Mouse (Mus musculus) stomach, embryonic 16.5 days (tissue): ENCODE data around the gene Tmem95. TPM values are rescaled to one million over a fixed set of nuclear protein-coding genes. Genes with fewer than 3 reads are reported as not detected.

Experiments
- ATAC-seq: fragments of 200-750 bp; cut with Nextera tagmentation; 2 replicates; pipeline ENCODE4 v1.8.0; 2017; ENCODE audit warnings: moderate number of reproducible peaks, moderate TSS enrichment; ENCODE audit not compliant: insufficient read depth, low FRiP score
- H3K27ac ChIP-seq: fragments of 300-500 bp; sonication (generic); 2 replicates; pipeline ENCODE4 v1.5.1; 2014; ENCODE audit warnings: low read length
- H3K27me3 ChIP-seq: fragments of 300-500 bp; sonication (generic); 2 replicates; pipeline ENCODE4 v1.6.1; 2014; ENCODE audit warnings: low read length, control low read depth, mixed read lengths; ENCODE audit not compliant: control insufficient read depth, insufficient read depth
- H3K36me3 ChIP-seq: fragments of 300-500 bp; sonication (generic); 2 replicates; pipeline ENCODE4 v1.6.1; 2014; ENCODE audit warnings: low read length; ENCODE audit not compliant: control insufficient read depth, insufficient read depth
- H3K4me1 ChIP-seq: fragments of 300-500 bp; sonication (generic); 2 replicates; pipeline ENCODE4 v1.6.1; 2014; ENCODE audit warnings: low read length, control low read depth, mixed read lengths; ENCODE audit not compliant: control insufficient read depth, insufficient read depth
- H3K4me2 ChIP-seq: fragments of 300-500 bp; sonication (generic); 2 replicates; pipeline ENCODE4 v1.6.1; 2014; ENCODE audit warnings: low read depth, low read length, mixed read lengths
- H3K4me3 ChIP-seq: fragments of 300-500 bp; sonication (generic); replicated peaks from 2 replicates; pipeline ENCODE4 v1.5.1; 2014; ENCODE audit warnings: mild to moderate bottlenecking, low read length
- H3K9ac ChIP-seq: fragments of 300-500 bp; sonication (generic); 2 replicates; pipeline ENCODE4 v1.6.1; 2014; ENCODE audit warnings: low read length
- H3K9me3 ChIP-seq: fragments of 300-500 bp; sonication (generic); replicated peaks from 2 replicates; pipeline ENCODE4 v1.6.1; 2016; ENCODE audit warnings: low read length, control low read depth; ENCODE audit not compliant: control insufficient read depth
- whole genome bisulfite sequencing: fragments of 180-500 bp; shearing (Covaris S2); extraction: QIAGEN DNeasy Blood & Tissue Kit; methylation state at CpG from one replicate; pipeline ENCODE4 v1.1.7; 2014; 5-methylcytosine and 5-hydroxymethylcytosine counted together
- polyA plus RNA-seq: library from polyadenylated mRNA; unstranded; fragments of >200 nt; fragmentation: Nextera tagmentation; extraction: Ambion mirVana; gene quantifications from 2 replicates; pipeline ENCODE4 v1.2.1, GENCODE M21; 2015

Gene Tmem95
- not detected in 2 replicates for polyA plus RNA-seq

GRCm38 (mm10) chr11:69877878-69878277 is at the start of gene Tmem95:
TSS of gene Tmem95 (minus strand) at chr11:69878018.
- H3K4me1 ChIP-seq: peaks cover 51% of the 10 kb centered on the region
- H3K9me3 ChIP-seq: no peaks in the 10 kb centered on the region
- H3K27me3 ChIP-seq: no peaks in the 10 kb centered on the region
- no peak for ATAC-seq
- H3K36me3 ChIP-seq: no peaks in the 10 kb centered on the region
- H3K9ac ChIP-seq: peak within 1 kb of the TSS; percentile 72; the same call in 1 of the 2 replicates
- peak within 1 kb of the TSS; percentile 92 for H3K27ac ChIP-seq
- 80% methylated on average over 11 of the region's 11 CpGs for WGBS
- H3K4me3 ChIP-seq: peak within 1 kb of the TSS; percentile 54; the same call in 1 of the 2 replicates
- peak within 1 kb of the TSS; percentile 85 for H3K4me2 ChIP-seq

DNA sequence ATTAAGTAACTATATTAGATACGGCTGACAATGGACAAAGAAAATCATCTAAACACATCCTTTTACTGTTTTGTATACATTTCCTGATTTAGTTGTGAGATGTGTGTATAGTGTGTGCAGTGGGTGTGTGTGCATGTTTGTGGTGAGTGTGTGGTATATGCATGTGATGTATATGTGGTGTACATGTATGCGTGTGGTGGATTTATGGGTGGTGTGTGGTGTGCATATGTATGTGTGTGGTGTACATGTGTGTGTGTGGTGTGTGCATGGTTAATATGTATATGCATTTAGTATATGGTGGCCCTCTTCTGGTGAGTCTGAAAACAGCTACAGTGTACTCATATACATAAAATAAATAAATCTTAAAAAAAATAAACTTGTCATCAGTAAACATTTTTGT is 49.7 kb upstream of the Tmem95 start:
- H3K4me1 ChIP-seq: peaks cover 4% of the 10 kb centered on the region
- ATAC-seq: no peak

DNA sequence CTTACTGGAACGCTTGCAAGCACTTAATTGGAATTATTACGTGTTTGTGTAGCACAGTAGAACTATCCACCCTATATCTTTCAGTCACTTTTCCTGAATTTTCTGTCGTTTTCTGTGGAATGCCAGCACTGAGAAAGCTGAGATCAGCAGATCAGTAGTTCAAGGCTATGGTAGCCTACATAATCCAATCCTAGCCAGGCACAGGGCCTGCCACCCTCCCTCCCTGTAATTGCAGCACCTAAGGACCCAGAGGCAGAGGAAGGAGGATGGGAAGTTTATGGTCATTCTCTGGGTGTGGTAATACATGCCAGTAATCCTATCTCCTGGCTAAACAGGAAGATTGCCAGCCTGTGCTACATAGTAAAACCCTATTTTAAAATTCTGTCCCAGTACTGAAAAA is 45.0 kb upstream of the Tmem95 start:
- H3K4me3 ChIP-seq: no peak overlapping the region
- ATAC-seq: no peak
- H3K36me3 ChIP-seq: peaks cover 5% of the 10 kb centered on the region
- peak overlapping the region; percentile 99 for H3K27ac ChIP-seq
- H3K9me3 ChIP-seq: no peaks in the 10 kb centered on the region
- peak overlapping the region; percentile 68; the same call in 1 of the 2 replicates for H3K4me2 ChIP-seq
- peaks cover 16% of the 10 kb centered on the region for H3K4me1 ChIP-seq
- WGBS: 57% methylated on average over 3 of the region's 3 CpGs
- no peaks in the 10 kb centered on the region for H3K27me3 ChIP-seq
- H3K9ac ChIP-seq: peak overlapping the region; percentile 20

More for the DNA sequence above, 49.7 kb upstream of the Tmem95 start:
- Histone ChIP-seq H3K27me3 (no peaks in the 10 kb centered on the region), H3K4me2 (no peak overlapping the region), H3K4me3 (no peak overlapping the region), H3K36me3 (no peaks in the 10 kb centered on the region), H3K9me3 (no peaks in the 10 kb centered on the region), H3K27ac (no peak overlapping the region), H3K9ac (no peak overlapping the region)
- WGBS: 97% methylated on average over 2 of the region's 2 CpGs

GRCm38 (mm10) chr11:69922012-69922756 is 44.4 kb upstream of the Tmem95 start:
- Histone ChIP-seq H3K27ac (peak overlapping the region; percentile 99), H3K27me3 (no peaks in the 10 kb centered on the region), H3K4me2 (peak overlapping the region; percentile 68), H3K4me1 (peaks cover 16% of the 10 kb centered on the region), H3K4me3 (peak overlapping the region; percentile 55), H3K9ac (peak overlapping the region; percentile 81), H3K36me3 (peaks cover 11% of the 10 kb centered on the region), H3K9me3 (no peaks in the 10 kb centered on the region)
- no peak for ATAC-seq
- 3% methylated on average over 12 of the region's 12 CpGs for WGBS

DNA sequence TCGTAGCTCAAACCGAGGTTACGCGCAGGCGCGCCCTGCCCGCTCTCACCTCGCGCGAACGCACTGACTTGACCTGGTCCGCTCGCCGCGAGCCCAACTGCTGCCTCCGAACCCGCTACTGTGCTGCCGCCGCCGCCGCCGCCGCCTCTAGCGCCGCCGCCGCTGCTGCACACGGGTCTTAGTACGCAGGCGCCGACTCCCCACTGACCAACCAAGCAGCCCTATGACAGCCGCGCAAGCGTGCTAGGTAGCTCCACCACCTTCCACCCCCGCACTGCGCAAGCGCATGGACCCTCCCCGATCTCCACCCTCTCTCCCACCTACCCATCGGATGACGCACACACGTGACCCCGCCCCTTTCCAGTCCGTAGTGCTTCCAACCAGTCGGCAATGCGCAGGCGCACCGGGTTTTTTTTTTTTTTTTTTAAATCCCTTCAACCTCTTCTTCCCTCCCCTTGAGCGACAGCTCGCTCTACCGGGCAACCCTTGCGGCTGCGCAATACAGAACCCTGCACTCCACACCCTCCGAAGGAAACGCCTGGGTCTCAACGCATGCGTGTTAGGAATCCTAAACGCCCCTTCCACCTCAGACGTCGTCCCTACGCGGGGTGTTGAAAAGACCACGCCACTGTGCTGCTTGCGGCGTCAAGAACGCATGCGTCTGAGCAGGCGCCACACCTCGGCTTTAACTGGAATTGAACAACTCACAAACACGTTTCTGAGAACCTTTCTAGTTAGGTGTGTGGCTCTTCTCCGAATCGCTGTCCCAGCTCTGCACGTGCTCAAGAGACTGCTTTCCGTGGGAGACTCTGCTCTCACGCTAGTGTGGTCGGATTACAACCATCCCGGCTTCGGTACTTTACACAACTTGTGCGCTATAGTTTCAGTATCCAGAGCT is 43.5 kb upstream of the Tmem95 start, which contains the start of gene Eif5a:
Eif5a (minus strand) TSS at position 845 of the 898 bp plus-strand sequence.
- H3K36me3 ChIP-seq: peaks cover 14% of the 10 kb centered on the region
- peak within 1 kb of the TSS; percentile 99 for H3K27ac ChIP-seq
- H3K4me3 ChIP-seq: peak within 1 kb of the TSS; percentile 93
- H3K4me2 ChIP-seq: peak within 1 kb of the TSS; percentile 94
- no peaks in the 10 kb centered on the region for H3K27me3 ChIP-seq
- H3K9me3 ChIP-seq: no peaks in the 10 kb centered on the region
- H3K4me1 ChIP-seq: peaks cover 17% of the 10 kb centered on the region
- ATAC-seq: peak; percentile 95
- peak within 1 kb of the TSS; percentile 98 for H3K9ac ChIP-seq
- under 1% methylated on average over 78 of the region's 78 CpGs for WGBS

- Histone ChIP-seq H3K9ac (peak overlapping the region; percentile 98), H3K27me3 (no peaks in the 10 kb centered on the region), H3K27ac (peak overlapping the region; percentile 96), H3K36me3 (peaks cover 22% of the 10 kb centered on the region), H3K4me1 (peaks cover 24% of the 10 kb centered on the region), H3K9me3 (no peaks in the 10 kb centered on the region), H3K4me3 (peak overlapping the region; percentile 93), H3K4me2 (peak overlapping the region; percentile 94)
- under 1% methylated on average over 63 of the region's 65 CpGs for WGBS
- ATAC-seq: peak; percentile 3; the same call in 1 of the 2 replicates
These were observed 42.6 kb upstream of the Tmem95 start for GRCm38 (mm10) chr11:69920266-69921031.

GRCm38 (mm10) chr11:69919661-69920265 is 41.9 kb upstream of the Tmem95 start:
- peaks cover 23% of the 10 kb centered on the region for H3K36me3 ChIP-seq
- peak overlapping the region; percentile 94 for H3K4me2 ChIP-seq
- H3K4me1 ChIP-seq: peaks cover 31% of the 10 kb centered on the region
- under 1% methylated on average over 17 of the region's 17 CpGs for WGBS
- no peaks in the 10 kb centered on the region for H3K27me3 ChIP-seq
- peak overlapping the region; percentile 93 for H3K4me3 ChIP-seq
- peak overlapping the region; percentile 98 for H3K9ac ChIP-seq
- no peaks in the 10 kb centered on the region for H3K9me3 ChIP-seq
- peak overlapping the region; percentile 96 for H3K27ac ChIP-seq
- ATAC-seq: peak; percentile 15; the same call in 1 of the 2 replicates

DNA sequence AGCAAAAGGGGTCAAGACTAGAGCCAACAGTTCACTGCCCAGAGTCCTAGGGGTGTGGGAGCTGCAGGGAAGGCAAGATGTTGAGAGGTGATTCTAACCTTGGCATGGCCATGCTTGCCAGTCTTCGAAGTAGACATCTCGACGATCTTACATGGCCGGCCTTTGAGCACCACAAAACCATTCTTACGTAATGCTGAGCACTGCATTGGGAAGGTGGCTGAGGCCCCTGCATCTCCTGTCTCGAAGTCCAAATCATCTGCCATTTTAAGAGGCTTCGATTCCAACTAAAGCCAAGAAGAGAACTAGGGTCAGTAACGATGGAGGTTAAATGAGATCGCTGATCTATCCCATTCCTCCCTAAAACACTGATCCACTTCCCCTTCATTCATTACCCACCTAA is 41.2 kb upstream of the Tmem95 start:
- peaks cover 36% of the 10 kb centered on the region for H3K4me1 ChIP-seq

More for the DNA sequence above, 41.2 kb upstream of the Tmem95 start:
- 74% methylated on average over 9 of the region's 9 CpGs for WGBS
- H3K4me3 ChIP-seq: peak overlapping the region; percentile 93
- peaks cover 23% of the 10 kb centered on the region for H3K36me3 ChIP-seq
- H3K27me3 ChIP-seq: no peaks in the 10 kb centered on the region
- peak overlapping the region; percentile 96 for H3K27ac ChIP-seq
- peak overlapping the region; percentile 98 for H3K9ac ChIP-seq
- H3K4me2 ChIP-seq: peak overlapping the region; percentile 94
- ATAC-seq: no peak
- no peaks in the 10 kb centered on the region for H3K9me3 ChIP-seq
